Mouse (Mus musculus) liver, embryonic 15.5 days (tissue): ENCODE results near the gene Fam219b. TPM values are rescaled to one million over a fixed set of nuclear protein-coding genes. Genes with fewer than 3 reads are reported as not detected.
A peak's percentile ranks its signal among the peaks of the same experiment; 100 is the strongest.

Source experiments
- ATAC-seq: fragments of 200-750 bp; cut with Nextera tagmentation; 2 replicates; pipeline ENCODE4 v1.8.0; 2017; ENCODE audit warnings: moderate number of reproducible peaks, mild to moderate bottlenecking, moderate library complexity; ENCODE audit not compliant: insufficient read depth
- H3K27ac ChIP-seq: fragments of 300-500 bp; sonication (generic); replicated peaks from 2 replicates; pipeline ENCODE4 v1.5.1; 2015; ENCODE audit warnings: mild to moderate bottlenecking, inconsistent platforms
- H3K27me3 ChIP-seq: fragments of 300-500 bp; sonication (generic); 2 replicates; pipeline ENCODE4 v1.6.1; 2015; ENCODE audit warnings: mild to moderate bottlenecking, inconsistent platforms
- H3K36me3 ChIP-seq: fragments of 300-500 bp; sonication (generic); replicated peaks from 2 replicates; pipeline ENCODE4 v1.6.1; 2015; ENCODE audit warnings: moderate library complexity, mild to moderate bottlenecking, inconsistent platforms
- H3K4me1 ChIP-seq: fragments of 300-500 bp; sonication (generic); replicated peaks from 2 replicates; pipeline ENCODE4 v1.6.1; 2015; ENCODE audit warnings: inconsistent platforms
- H3K4me2 ChIP-seq: fragments of 300-500 bp; sonication (generic); 2 replicates; pipeline ENCODE4 v1.6.1; 2015; ENCODE audit warnings: moderate library complexity, mild to moderate bottlenecking, inconsistent platforms
- H3K4me3 ChIP-seq: fragments of 300-500 bp; sonication (generic); replicated peaks from 2 replicates; pipeline ENCODE4 v1.5.1; 2015; ENCODE audit warnings: mild to moderate bottlenecking, inconsistent platforms
- H3K9ac ChIP-seq: fragments of 300-500 bp; sonication (generic); 2 replicates; pipeline ENCODE4 v1.6.1; 2015; ENCODE audit warnings: moderate library complexity, mild to moderate bottlenecking, inconsistent platforms
- H3K9me3 ChIP-seq: fragments of 300-500 bp; sonication (generic); replicated peaks from 2 replicates; pipeline ENCODE4 v1.6.1; 2016; ENCODE audit warnings: inconsistent platforms
- WGBS: fragments of 180-500 bp; shearing (Covaris S2); methylation state at CpG from one replicate; pipeline ENCODE4 v1.1.7; 2015; ENCODE audit warnings: mixed read lengths; ENCODE audit not compliant: insufficient replicate concordance; 5-methylcytosine and 5-hydroxymethylcytosine counted together
- polyA plus RNA-seq: library from polyadenylated mRNA; unstranded; fragments of >200 nt; fragmentation: Nextera tagmentation; extraction: Ambion mirVana; gene quantifications from 2 replicates; pipeline ENCODE4 v1.2.1, GENCODE M21; 2015

Gene Fam219b
- polyA plus RNA-seq, 1 experiment from 2014 or later: 6.1 TPM

DNA sequence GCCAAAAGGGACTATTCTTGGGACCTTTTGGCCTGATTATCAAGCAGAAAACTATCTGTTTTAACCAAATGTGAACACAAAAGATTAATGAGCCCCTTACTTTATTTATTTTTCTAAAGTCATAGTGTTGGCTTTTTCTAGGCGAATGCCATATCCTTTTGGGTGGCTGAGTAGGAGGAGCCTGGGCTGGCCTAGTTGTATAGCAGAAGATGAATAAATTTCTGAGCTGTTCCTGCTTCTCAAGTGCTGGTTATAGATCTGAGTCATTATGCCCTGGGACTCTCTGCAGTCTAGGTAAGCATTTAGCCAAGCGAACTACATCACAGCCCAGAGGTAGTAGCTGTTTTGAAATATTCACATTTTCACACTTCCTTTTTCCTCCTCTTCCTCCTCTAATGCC lies 11.8 kb upstream of the Fam219b start:
- ATAC-seq: no peak
- Histone ChIP-seq H3K4me1 (peaks cover 54% of the 10 kb centered on the region), H3K27me3 (no peaks in the 10 kb centered on the region), H3K4me3 (no peak overlapping the region), H3K4me2 (no peak overlapping the region), H3K9me3 (no peaks in the 10 kb centered on the region), H3K9ac (no peak overlapping the region; the same call in 1 of the 2 replicates), H3K36me3 (peaks cover 12% of the 10 kb centered on the region), H3K27ac (no peak overlapping the region)
- 56% methylated on average over 2 of the region's 2 CpGs for WGBS

DNA sequence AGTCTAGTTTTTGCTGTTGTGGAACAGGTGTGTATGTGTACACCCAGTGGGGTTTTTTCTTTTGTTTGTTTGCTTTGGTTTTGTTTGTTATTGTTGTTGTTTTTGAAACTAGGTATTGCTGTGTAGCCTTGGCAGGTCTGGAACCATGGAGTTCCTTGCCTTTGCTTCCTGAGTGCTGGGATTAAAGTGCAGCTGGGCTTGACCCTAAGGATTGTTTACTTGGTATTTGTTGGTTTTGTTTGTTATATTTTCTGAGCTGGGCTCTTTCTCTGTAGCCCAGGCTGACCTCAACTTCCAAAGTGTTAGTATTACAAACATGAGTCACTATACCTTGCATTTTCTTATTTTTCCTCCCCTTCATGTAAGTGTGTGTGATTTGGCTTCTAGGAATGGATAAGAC lies 10.9 kb upstream of the Fam219b start:
- Histone ChIP-seq H3K36me3 (peaks cover 19% of the 10 kb centered on the region), H3K9ac (no peak overlapping the region), H3K4me1 (peaks cover 51% of the 10 kb centered on the region), H3K4me3 (no peak overlapping the region), H3K27me3 (no peaks in the 10 kb centered on the region), H3K27ac (no peak overlapping the region), H3K9me3 (no peaks in the 10 kb centered on the region), H3K4me2 (no peak overlapping the region)
- no peak for ATAC-seq

DNA sequence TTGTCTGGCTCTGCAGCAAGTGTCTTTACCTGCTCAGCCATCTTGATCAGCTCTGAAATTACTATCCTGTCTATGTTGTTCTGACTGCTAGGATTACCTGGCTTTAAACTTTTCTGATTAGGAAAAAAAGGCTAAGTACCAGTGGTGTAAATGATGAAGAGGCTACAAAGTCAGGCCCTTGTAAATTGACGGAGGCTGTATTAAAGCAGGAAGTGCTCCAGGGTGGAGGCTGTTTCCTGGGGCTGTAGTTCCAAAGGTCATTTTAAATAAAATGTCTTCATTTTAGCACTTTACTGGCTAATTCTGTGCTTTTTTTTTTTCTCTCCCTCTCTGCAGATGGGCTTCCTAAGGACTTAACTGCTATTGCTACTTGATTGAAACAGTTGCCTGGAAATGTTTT lies 5.4 kb upstream of the Fam219b start:
- 71% methylated on average over 1 of the region's 1 CpGs for WGBS
- Histone ChIP-seq H3K27me3 (no peaks in the 10 kb centered on the region), H3K4me1 (peaks cover 7% of the 10 kb centered on the region), H3K9ac (no peak overlapping the region), H3K4me2 (no peak overlapping the region), H3K27ac (no peak overlapping the region), H3K4me3 (no peak overlapping the region), H3K9me3 (no peaks in the 10 kb centered on the region), H3K36me3 (peaks cover 49% of the 10 kb centered on the region)
- ATAC-seq: no peak

DNA sequence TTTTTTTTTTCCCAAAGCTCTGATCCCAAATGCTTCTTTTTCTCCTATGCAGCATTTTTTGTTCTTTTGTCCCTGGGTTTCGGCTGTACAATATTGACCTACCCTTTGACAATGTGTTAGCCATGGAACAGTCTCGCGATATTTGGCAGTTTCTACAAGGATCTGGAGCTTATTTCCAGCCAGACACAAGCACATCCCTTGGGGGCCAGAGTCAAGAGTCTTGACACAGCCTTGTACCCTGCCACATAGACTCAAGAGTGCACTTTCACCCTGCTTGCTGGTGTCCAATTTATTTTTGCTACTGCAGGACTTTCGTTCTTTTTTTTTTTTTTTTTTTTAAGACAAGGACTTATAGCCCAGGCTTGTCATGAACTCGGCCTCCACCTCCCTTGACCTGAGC lies 966 bp upstream of the Fam219b start:
- H3K4me2 ChIP-seq: peak overlapping the region; percentile 84
- H3K9me3 ChIP-seq: no peaks in the 10 kb centered on the region
- H3K27ac ChIP-seq: no peak overlapping the region
- no peaks in the 10 kb centered on the region for H3K27me3 ChIP-seq
- H3K36me3 ChIP-seq: peaks cover 52% of the 10 kb centered on the region
- peaks cover 32% of the 10 kb centered on the region for H3K4me1 ChIP-seq
- H3K4me3 ChIP-seq: peak overlapping the region; percentile 89; the same call in 1 of the 2 replicates
- 79% methylated on average over 5 of the region's 5 CpGs for WGBS
- ATAC-seq: no peak
- no peak overlapping the region for H3K9ac ChIP-seq

DNA sequence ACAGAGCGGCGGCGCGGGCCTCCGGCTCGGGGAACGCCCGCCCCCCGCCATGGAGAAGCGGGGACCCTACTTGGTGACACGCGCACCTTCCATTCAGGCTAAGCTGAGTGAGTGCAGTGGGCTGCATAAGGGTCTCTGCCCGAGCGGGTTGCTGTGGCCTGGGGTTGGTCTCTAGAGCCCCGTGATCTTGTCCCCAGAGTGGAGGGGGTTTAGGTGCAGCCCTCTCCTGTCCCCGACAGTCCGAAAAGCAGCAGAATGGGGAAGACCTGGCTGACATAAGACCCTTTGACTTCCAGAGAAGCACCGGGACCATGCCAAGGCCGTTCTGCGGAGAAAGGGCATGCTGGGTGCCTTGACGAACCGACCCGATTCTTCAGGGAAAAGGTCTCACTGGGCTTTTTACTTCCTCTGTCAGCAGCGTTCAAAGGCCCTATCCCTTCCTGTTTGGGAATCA lies 427 bp downstream of the Fam219b start:
- H3K4me2 ChIP-seq: peak overlapping the region; percentile 84
- peak overlapping the region; percentile 83 for H3K27ac ChIP-seq
- H3K4me3 ChIP-seq: peak overlapping the region; percentile 89
- no peak for ATAC-seq
- H3K9me3 ChIP-seq: no peaks in the 10 kb centered on the region
- peak overlapping the region; percentile 88 for H3K9ac ChIP-seq
- peaks cover 32% of the 10 kb centered on the region for H3K4me1 ChIP-seq
- WGBS: under 1% methylated on average over 24 of the region's 24 CpGs
- H3K27me3 ChIP-seq: no peaks in the 10 kb centered on the region
- peaks cover 47% of the 10 kb centered on the region for H3K36me3 ChIP-seq

DNA sequence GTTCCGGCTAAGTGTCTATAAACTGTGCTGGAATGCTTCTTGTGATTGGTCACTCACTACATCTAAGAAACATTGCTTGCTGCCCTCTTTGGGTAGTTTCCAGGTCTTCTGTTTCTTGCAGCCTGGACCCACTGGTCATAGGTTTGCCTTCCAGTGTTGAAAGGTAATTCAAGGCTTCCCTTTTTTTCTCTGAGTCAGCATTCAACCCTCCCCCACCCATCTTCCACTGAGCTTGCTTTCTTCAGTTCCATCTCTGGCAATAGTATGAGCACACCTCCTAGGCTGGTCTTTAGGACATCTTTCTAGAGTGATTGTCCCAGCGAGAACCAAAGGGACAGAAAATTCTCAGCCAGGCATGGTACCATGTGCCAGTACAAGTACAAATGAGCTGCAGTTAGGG lies 2.2 kb downstream of the Fam219b start:
- no peaks in the 10 kb centered on the region for H3K9me3 ChIP-seq
- WGBS: 78% methylated on average over 2 of the region's 2 CpGs

DNA sequence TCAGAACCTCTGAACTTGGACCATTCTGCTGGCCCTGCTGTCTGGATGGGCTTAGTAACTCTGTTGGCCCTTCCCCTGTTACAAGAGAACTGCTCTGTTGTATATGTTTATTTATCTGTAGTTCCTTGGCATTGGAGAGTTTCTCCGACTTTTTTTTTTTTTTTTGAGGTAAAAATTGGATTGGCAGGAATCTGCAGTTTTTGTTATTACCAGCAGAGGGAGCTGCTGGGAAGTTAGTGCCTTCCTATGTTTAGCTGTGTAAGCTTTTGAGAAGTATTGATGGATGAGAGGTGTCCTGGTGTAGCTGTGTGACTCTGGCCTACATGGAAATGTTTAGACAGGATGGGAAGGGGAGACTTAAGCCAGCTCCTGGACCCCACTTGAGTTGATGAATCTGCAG lies 4.0 kb downstream of the Fam219b start:
- WGBS: 7% methylated on average over 1 of the region's 1 CpGs
- no peak for ATAC-seq
- Histone ChIP-seq H3K4me2 (no peak overlapping the region), H3K9ac (no peak overlapping the region), H3K4me3 (no peak overlapping the region), H3K36me3 (peaks cover 66% of the 10 kb centered on the region), H3K27me3 (no peaks in the 10 kb centered on the region), H3K27ac (no peak overlapping the region), H3K4me1 (peaks cover 32% of the 10 kb centered on the region), H3K9me3 (no peaks in the 10 kb centered on the region)

More for the DNA sequence above, 2.2 kb downstream of the Fam219b start:
- H3K27ac ChIP-seq: no peak overlapping the region
- H3K27me3 ChIP-seq: no peaks in the 10 kb centered on the region
- H3K9ac ChIP-seq: no peak overlapping the region
- no peak for ATAC-seq
- H3K4me1 ChIP-seq: peaks cover 32% of the 10 kb centered on the region
- H3K36me3 ChIP-seq: peaks cover 53% of the 10 kb centered on the region
- H3K4me3 ChIP-seq: no peak overlapping the region
- no peak overlapping the region for H3K4me2 ChIP-seq

DNA sequence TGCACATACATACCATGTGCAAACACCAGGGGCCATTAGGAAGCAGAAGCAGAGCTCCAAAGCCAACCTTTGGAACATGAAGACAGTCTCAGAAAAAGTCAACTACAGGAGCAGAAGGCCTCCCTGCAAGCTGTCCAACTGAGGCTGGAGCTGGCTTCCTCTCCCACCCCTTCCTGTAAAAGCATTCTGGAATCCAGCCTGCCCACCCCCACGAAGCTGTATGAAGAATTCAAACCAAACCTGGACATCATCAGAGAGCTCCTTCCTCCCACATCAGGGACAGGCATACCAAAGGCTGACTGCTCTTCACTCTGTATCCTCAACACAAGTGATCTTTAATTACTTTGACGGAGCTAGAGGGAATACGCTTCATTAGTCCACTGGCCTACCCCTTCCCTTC lies 6.6 kb downstream of the Fam219b start:
- WGBS: 69% methylated on average over 3 of the region's 3 CpGs
- H3K4me2 ChIP-seq: no peak overlapping the region
- H3K4me1 ChIP-seq: peaks cover 20% of the 10 kb centered on the region
- no peak overlapping the region for H3K27ac ChIP-seq
- H3K27me3 ChIP-seq: no peaks in the 10 kb centered on the region
- H3K9me3 ChIP-seq: no peaks in the 10 kb centered on the region
- ATAC-seq: no peak
- H3K4me3 ChIP-seq: no peak overlapping the region
- H3K36me3 ChIP-seq: peaks cover 76% of the 10 kb centered on the region
- no peak overlapping the region for H3K9ac ChIP-seq

DNA sequence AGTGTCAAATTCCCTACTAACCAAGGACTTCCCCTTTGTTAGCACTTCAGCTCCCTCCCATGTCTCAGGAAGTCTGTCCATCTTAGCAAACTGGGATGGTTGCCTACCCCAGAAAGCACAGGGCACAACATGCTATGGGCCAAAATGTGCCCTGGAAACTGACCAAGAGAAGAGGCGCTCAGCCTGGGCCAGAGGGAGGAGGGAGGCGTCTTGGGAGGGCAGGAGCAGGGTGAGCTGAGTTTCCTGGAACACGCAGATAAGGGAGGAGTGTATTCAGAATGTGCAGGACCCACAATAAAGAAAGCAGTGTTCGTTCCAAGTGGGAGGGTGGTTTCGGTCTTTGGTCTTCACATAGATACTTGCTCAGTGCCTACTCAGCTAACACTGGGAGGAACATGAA lies 10.0 kb downstream of the Fam219b start:
- H3K4me3 ChIP-seq: no peak overlapping the region
- H3K36me3 ChIP-seq: peaks cover 52% of the 10 kb centered on the region
- no peaks in the 10 kb centered on the region for H3K27me3 ChIP-seq
- H3K27ac ChIP-seq: no peak overlapping the region
- WGBS: 17% methylated on average over 5 of the region's 5 CpGs
- H3K4me1 ChIP-seq: peaks cover 28% of the 10 kb centered on the region
- H3K9ac ChIP-seq: no peak overlapping the region
- ATAC-seq: no peak
- 0 out of 2 replicates have a peak overlapping the region, but pooled peaks have one; percentile 10 for H3K4me2 ChIP-seq
- H3K9me3 ChIP-seq: no peaks in the 10 kb centered on the region

DNA sequence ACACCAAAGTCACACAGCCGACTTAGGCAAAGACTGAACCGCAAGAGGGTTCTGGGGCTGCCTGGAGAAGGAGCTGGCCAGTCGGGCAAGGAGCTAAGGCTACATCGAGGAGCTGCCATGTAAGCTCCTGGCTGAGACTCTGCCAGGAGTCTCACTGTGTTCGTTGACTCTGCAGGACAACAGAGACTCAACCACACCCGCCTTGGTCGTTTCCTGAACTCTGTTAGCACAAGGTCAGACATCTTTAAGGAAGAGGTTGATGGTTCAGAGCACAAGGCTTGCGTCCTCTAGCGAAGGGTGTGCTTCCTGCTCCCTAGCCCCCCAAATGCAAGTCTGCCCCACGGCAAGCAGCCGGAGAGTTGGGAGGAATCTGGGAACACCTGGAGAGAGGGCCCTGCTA lies 10.5 kb downstream of the Fam219b start:
- no peak overlapping the region for H3K9ac ChIP-seq
- peaks cover 33% of the 10 kb centered on the region for H3K4me1 ChIP-seq
- no peak overlapping the region for H3K27ac ChIP-seq
- WGBS: 79% methylated on average over 11 of the region's 11 CpGs
- peaks cover 46% of the 10 kb centered on the region for H3K36me3 ChIP-seq
- ATAC-seq: no peak
- H3K4me3 ChIP-seq: no peak overlapping the region
- peak overlapping the region; percentile 10; the same call in 1 of the 2 replicates for H3K4me2 ChIP-seq
- no peaks in the 10 kb centered on the region for H3K27me3 ChIP-seq
- H3K9me3 ChIP-seq: no peaks in the 10 kb centered on the region

DNA sequence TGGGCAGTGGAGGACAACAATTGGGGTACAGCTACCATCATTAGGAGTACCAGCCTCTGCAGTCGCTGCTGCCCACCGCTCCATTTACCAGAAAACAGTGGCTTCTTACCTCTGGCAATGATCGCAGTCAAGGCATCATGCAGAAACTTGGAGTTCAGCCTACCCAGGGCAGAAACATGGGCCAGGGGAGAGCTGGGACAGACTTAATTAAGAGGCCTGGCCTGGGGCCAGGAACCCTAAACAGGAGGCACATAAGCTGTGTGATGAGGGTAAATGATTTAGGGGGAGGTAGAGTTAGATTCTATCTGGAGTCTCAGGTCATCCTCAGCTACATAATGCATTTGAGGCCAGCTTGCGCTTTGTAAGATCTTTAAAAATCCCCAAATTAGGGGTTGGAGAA lies 11.9 kb downstream of the Fam219b start:
- H3K27ac ChIP-seq: no peak overlapping the region
- 85% methylated on average over 4 of the region's 4 CpGs for WGBS
- no peak for ATAC-seq

DNA sequence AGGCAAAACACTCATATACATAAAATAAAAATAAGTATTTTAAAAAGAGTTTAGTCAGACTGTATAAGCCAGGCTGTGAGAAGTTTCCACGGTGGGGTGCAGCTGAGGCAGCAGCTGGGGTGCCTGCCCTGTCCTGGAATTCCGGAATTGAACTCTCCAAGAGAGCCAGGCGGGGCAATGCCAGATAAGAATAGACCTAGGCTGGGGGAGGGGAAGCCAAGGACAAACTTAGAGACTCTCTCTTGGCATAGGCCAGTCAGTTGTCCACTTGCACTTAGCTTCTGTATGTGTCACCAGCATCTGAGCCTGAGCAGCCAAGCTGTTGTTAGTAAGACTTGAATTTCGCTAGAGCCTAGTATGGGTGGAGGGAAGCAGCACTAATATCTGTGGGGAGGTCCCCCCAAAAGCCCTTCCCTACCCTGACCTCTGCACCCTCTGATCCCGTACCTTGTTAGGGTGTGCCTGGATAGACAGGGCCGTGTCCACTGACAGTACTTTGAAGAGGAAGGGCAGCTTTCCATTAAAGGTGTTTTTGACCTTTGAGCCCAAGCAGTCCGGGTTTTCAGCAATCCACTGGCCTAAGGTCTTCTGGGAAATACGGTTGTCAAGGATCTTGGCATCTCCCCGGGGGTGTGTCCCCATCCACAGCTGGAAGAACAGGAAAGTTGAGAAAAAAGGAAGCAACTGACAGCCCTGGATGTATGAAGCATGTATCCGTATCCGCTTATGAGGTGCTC lies 13.0 kb downstream of the Fam219b start:
- Histone ChIP-seq H3K9ac (no peak overlapping the region), H3K9me3 (no peaks in the 10 kb centered on the region), H3K4me3 (no peak overlapping the region), H3K27me3 (no peaks in the 10 kb centered on the region), H3K4me2 (no peak overlapping the region), H3K27ac (no peak overlapping the region), H3K36me3 (peaks cover 22% of the 10 kb centered on the region; the same call in 1 of the 2 replicates), H3K4me1 (peaks cover 36% of the 10 kb centered on the region)
- WGBS: 70% methylated on average over 11 of the region's 11 CpGs
- no peak for ATAC-seq

More for the DNA sequence above, 11.9 kb downstream of the Fam219b start:
- no peaks in the 10 kb centered on the region for H3K9me3 ChIP-seq
- H3K27me3 ChIP-seq: no peaks in the 10 kb centered on the region
- H3K9ac ChIP-seq: no peak overlapping the region
- no peak overlapping the region for H3K4me3 ChIP-seq
- H3K4me1 ChIP-seq: peaks cover 36% of the 10 kb centered on the region
- peaks cover 33% of the 10 kb centered on the region for H3K36me3 ChIP-seq
- H3K4me2 ChIP-seq: no peak overlapping the region
